Mouse (Mus musculus) embryonic facial prominence, embryonic 12.5 days (tissue): ENCODE results near the gene Slc41a1. TPM values are rescaled to one million over a fixed set of nuclear protein-coding genes. Genes with fewer than 3 reads are reported as not detected.

Experiments used
- ATAC-seq: fragments of 200-750 bp; cut with Nextera tagmentation; 2 replicates; pipeline ENCODE4 v1.8.0; 2017; ENCODE audit not compliant: insufficient number of reproducible peaks, insufficient read depth, low FRiP score, low TSS enrichment
- H3K27ac ChIP-seq: fragments of 300-500 bp; sonication (generic); 2 replicates; pipeline ENCODE4 v1.5.1; 2016; ENCODE audit warnings: mild to moderate bottlenecking
- H3K27me3 ChIP-seq: fragments of 300-500 bp; sonication (generic); 2 replicates; pipeline ENCODE4 v1.6.1; 2016; ENCODE audit warnings: mild to moderate bottlenecking, moderate library complexity
- H3K36me3 ChIP-seq: fragments of 300-500 bp; sonication (generic); 2 replicates; pipeline ENCODE4 v1.6.1; 2016; ENCODE audit warnings: mild to moderate bottlenecking
- H3K4me1 ChIP-seq: fragments of 300-500 bp; sonication (generic); 2 replicates; pipeline ENCODE4 v1.6.1; 2016
- H3K4me2 ChIP-seq: fragments of 300-500 bp; sonication (generic); replicated peaks from 2 replicates; pipeline ENCODE4 v1.6.1; 2016; ENCODE audit warnings: mild to moderate bottlenecking, moderate library complexity
- H3K4me3 ChIP-seq: fragments of 300-500 bp; sonication (generic); 2 replicates; pipeline ENCODE4 v1.5.1; 2016; ENCODE audit warnings: mild to moderate bottlenecking
- H3K9ac ChIP-seq: fragments of 300-500 bp; sonication (generic); 2 replicates; pipeline ENCODE4 v1.6.1; 2016; ENCODE audit warnings: mild to moderate bottlenecking, moderate library complexity
- H3K9me3 ChIP-seq: fragments of 300-500 bp; sonication (generic); 2 replicates; pipeline ENCODE4 v1.6.1; 2016; ENCODE audit warnings: mild to moderate bottlenecking, moderate library complexity
- WGBS: fragments of 180-500 bp; shearing (Covaris S2); methylation state at CpG from one replicate; pipeline ENCODE4 v1.1.7; 2016; 5-methylcytosine and 5-hydroxymethylcytosine counted together
- polyA plus RNA-seq: library from polyadenylated mRNA; unstranded; fragments of >200 nt; fragmentation: Nextera tagmentation; extraction: Ambion mirVana; gene quantifications from 2 replicates; pipeline ENCODE4 v1.2.1, GENCODE M21; 2016

Gene Slc41a1
- polyA plus RNA-seq, 1 experiment from 2014 or later = 15.1 TPM

GRCm38 (mm10) chr1:131828297-131829126, 1.2 kb downstream of the Slc41a1 start:
- Histone ChIP-seq H3K27me3 (no peaks in the 10 kb centered on the region), H3K4me3 (peak overlapping the region; percentile 71), H3K4me2 (peak overlapping the region; percentile 62), H3K36me3 (peaks cover 18% of the 10 kb centered on the region), H3K27ac (peak overlapping the region; percentile 86), H3K9me3 (no peaks in the 10 kb centered on the region), H3K9ac (peak overlapping the region; percentile 78), H3K4me1 (peaks cover 26% of the 10 kb centered on the region)
- ATAC-seq = peak; percentile 52
- WGBS = 1% methylated on average over 21 of the region's 22 CpGs

- Histone ChIP-seq H3K36me3 (peaks cover 24% of the 10 kb centered on the region), H3K4me3 (peak overlapping the region; percentile 71), H3K9me3 (no peaks in the 10 kb centered on the region), H3K27ac (no peak overlapping the region), H3K9ac (peak overlapping the region; percentile 40; the same call in 1 of the 2 replicates), H3K4me1 (peaks cover 28% of the 10 kb centered on the region), H3K4me2 (peak overlapping the region; percentile 62), H3K27me3 (no peaks in the 10 kb centered on the region)
- no peak for ATAC-seq
- WGBS = 38% methylated on average over 5 of the region's 5 CpGs
Measured at GRCm38 (mm10) chr1:131829279-131829678, 2.0 kb downstream of the Slc41a1 start.

- H3K4me2 ChIP-seq = no peak overlapping the region
- no peak overlapping the region for H3K4me3 ChIP-seq
- WGBS = 81% methylated on average over 15 of the region's 15 CpGs
- H3K4me1 ChIP-seq = peaks cover 28% of the 10 kb centered on the region
- H3K9me3 ChIP-seq = no peaks in the 10 kb centered on the region
- H3K27ac ChIP-seq = no peak overlapping the region
- H3K27me3 ChIP-seq = no peaks in the 10 kb centered on the region
- no peak overlapping the region for H3K9ac ChIP-seq
- H3K36me3 ChIP-seq = peaks cover 24% of the 10 kb centered on the region
- no peak for ATAC-seq
Measured at GRCm38 (mm10) chr1:131830561-131830960, 3.3 kb downstream of the Slc41a1 start.

- Histone ChIP-seq H3K4me3 (no peak overlapping the region), H3K4me2 (no peak overlapping the region), H3K9me3 (no peaks in the 10 kb centered on the region), H3K36me3 (peaks cover 24% of the 10 kb centered on the region), H3K9ac (no peak overlapping the region), H3K27ac (no peak overlapping the region), H3K27me3 (no peaks in the 10 kb centered on the region), H3K4me1 (peaks cover 32% of the 10 kb centered on the region)
- WGBS = 74% methylated on average over 8 of the region's 8 CpGs
- ATAC-seq = no peak
Measured at GRCm38 (mm10) chr1:131830971-131831641, 3.8 kb downstream of the Slc41a1 start.

GRCm38 (mm10) chr1:131837035-131837434, 9.7 kb downstream of the Slc41a1 start:
- H3K27me3 ChIP-seq = no peaks in the 10 kb centered on the region
- no peak overlapping the region for H3K9ac ChIP-seq
- ATAC-seq = no peak
- H3K4me2 ChIP-seq = no peak overlapping the region
- no peaks in the 10 kb centered on the region for H3K9me3 ChIP-seq
- WGBS = 82% methylated on average over 3 of the region's 3 CpGs
- H3K4me1 ChIP-seq = peaks cover 10% of the 10 kb centered on the region; the same call in 1 of the 2 replicates
- H3K4me3 ChIP-seq = no peak overlapping the region
- no peak overlapping the region for H3K27ac ChIP-seq
- H3K36me3 ChIP-seq = peaks cover 40% of the 10 kb centered on the region

GRCm38 (mm10) chr1:131838542-131838941, 11.2 kb downstream of the Slc41a1 start:
- no peaks in the 10 kb centered on the region for H3K9me3 ChIP-seq
- H3K4me3 ChIP-seq = no peak overlapping the region
- peaks cover 7% of the 10 kb centered on the region; the same call in 1 of the 2 replicates for H3K4me1 ChIP-seq
- ATAC-seq = no peak
- H3K9ac ChIP-seq = no peak overlapping the region
- H3K36me3 ChIP-seq = peaks cover 49% of the 10 kb centered on the region
- no peaks in the 10 kb centered on the region for H3K27me3 ChIP-seq
- no peak overlapping the region for H3K27ac ChIP-seq
- 74% methylated on average over 5 of the region's 5 CpGs for WGBS
- no peak overlapping the region for H3K4me2 ChIP-seq

- peaks cover 51% of the 10 kb centered on the region for H3K36me3 ChIP-seq
- no peak for ATAC-seq
- H3K27me3 ChIP-seq = no peaks in the 10 kb centered on the region
- H3K9ac ChIP-seq = no peak overlapping the region
- no peak overlapping the region for H3K4me2 ChIP-seq
- WGBS = 78% methylated on average over 2 of the region's 2 CpGs
- no peak overlapping the region for H3K27ac ChIP-seq
- H3K4me3 ChIP-seq = no peak overlapping the region
- no peaks in the 10 kb centered on the region for H3K9me3 ChIP-seq
- H3K4me1 ChIP-seq = 0 out of 2 replicates have a peak, but pooled peaks cover 5% of the 10 kb centered on the region
Measured at GRCm38 (mm10) chr1:131839279-131839678, 12.0 kb downstream of the Slc41a1 start.

GRCm38 (mm10) chr1:131842221-131842620, 14.9 kb downstream of the Slc41a1 start:
- WGBS = 83% methylated on average over 4 of the region's 4 CpGs
- H3K4me1 ChIP-seq = no peaks in the 10 kb centered on the region
- ATAC-seq = no peak
- H3K4me3 ChIP-seq = no peak overlapping the region
- H3K9ac ChIP-seq = no peak overlapping the region
- H3K27me3 ChIP-seq = no peaks in the 10 kb centered on the region
- H3K27ac ChIP-seq = no peak overlapping the region
- H3K4me2 ChIP-seq = no peak overlapping the region
- H3K9me3 ChIP-seq = no peaks in the 10 kb centered on the region
- H3K36me3 ChIP-seq = peaks cover 71% of the 10 kb centered on the region

GRCm38 (mm10) chr1:131843758-131844157, 16.5 kb downstream of the Slc41a1 start:
- Histone ChIP-seq H3K4me1 (no peaks in the 10 kb centered on the region), H3K36me3 (peaks cover 71% of the 10 kb centered on the region), H3K4me3 (no peak overlapping the region), H3K9ac (no peak overlapping the region), H3K4me2 (no peak overlapping the region), H3K9me3 (no peaks in the 10 kb centered on the region), H3K27me3 (no peaks in the 10 kb centered on the region), H3K27ac (no peak overlapping the region)
- no peak for ATAC-seq
- 96% methylated on average over 10 of the region's 10 CpGs for WGBS

GRCm38 (mm10) chr1:131844883-131845282, 17.6 kb downstream of the Slc41a1 start:
- H3K4me3 ChIP-seq = no peak overlapping the region
- H3K27ac ChIP-seq = no peak overlapping the region
- no peaks in the 10 kb centered on the region for H3K4me1 ChIP-seq
- no peaks in the 10 kb centered on the region for H3K27me3 ChIP-seq
- no peaks in the 10 kb centered on the region for H3K9me3 ChIP-seq
- H3K36me3 ChIP-seq = peaks cover 67% of the 10 kb centered on the region
- 65% methylated on average over 8 of the region's 8 CpGs for WGBS
- H3K4me2 ChIP-seq = no peak overlapping the region
- H3K9ac ChIP-seq = no peak overlapping the region
- ATAC-seq = no peak

GRCm38 (mm10) chr1:131846255-131846654, 19.0 kb downstream of the Slc41a1 start:
- Histone ChIP-seq H3K27ac (no peak overlapping the region), H3K9ac (no peak overlapping the region), H3K4me2 (no peak overlapping the region), H3K27me3 (no peaks in the 10 kb centered on the region), H3K9me3 (no peaks in the 10 kb centered on the region), H3K36me3 (peaks cover 53% of the 10 kb centered on the region), H3K4me1 (no peaks in the 10 kb centered on the region), H3K4me3 (no peak overlapping the region)
- ATAC-seq = no peak
- 76% methylated on average over 5 of the region's 5 CpGs for WGBS

- H3K4me1 ChIP-seq = no peaks in the 10 kb centered on the region
- H3K27me3 ChIP-seq = no peaks in the 10 kb centered on the region
- no peak for ATAC-seq
- H3K9ac ChIP-seq = no peak overlapping the region
- no peaks in the 10 kb centered on the region for H3K36me3 ChIP-seq
- 78% methylated on average over 4 of the region's 4 CpGs for WGBS
- no peak overlapping the region for H3K4me3 ChIP-seq
- no peak overlapping the region for H3K4me2 ChIP-seq
- no peak overlapping the region for H3K27ac ChIP-seq
- H3K9me3 ChIP-seq = no peaks in the 10 kb centered on the region
Measured at GRCm38 (mm10) chr1:131861811-131862210, 34.5 kb downstream of the Slc41a1 start.
